Mouse (Mus musculus) spleen, adult 18-20 months (tissue): ENCODE data around the gene Jmjd1c.

Source experiments
- DNase-seq, 2 experiments: peaks; one replicate each; pipeline ENCODE4 v3.0.0; 2022; ENCODE audit warnings: mixed read lengths in 2 of 2

Gene Jmjd1c

GRCm38 (mm10) chr10:67253115-67253514, 157.2 kb downstream of the Jmjd1c start:
- no peak for DNase-seq

GRCm38 (mm10) chr10:67264852-67265251, 168.9 kb downstream of the Jmjd1c start:
- peak in 1 of 2 experiments; percentile 37 for DNase-seq

- no peak for DNase-seq
Measured at GRCm38 (mm10) chr10:67275916-67276315, 180.0 kb downstream of the Jmjd1c start.

GRCm38 (mm10) chr10:67281852-67282251, 185.9 kb downstream of the Jmjd1c start:
- DNase-seq, result no peak

GRCm38 (mm10) chr10:67282531-67282930, 186.6 kb downstream of the Jmjd1c start:
- DNase-seq, result no peak

GRCm38 (mm10) chr10:67283516-67283915, 187.6 kb downstream of the Jmjd1c start:
- DNase-seq, result no peak

GRCm38 (mm10) chr10:67284311-67284710, 188.4 kb downstream of the Jmjd1c start:
- no peak for DNase-seq

- DNase-seq, result no peak
Measured at GRCm38 (mm10) chr10:67284761-67285175, 188.8 kb downstream of the Jmjd1c start.

GRCm38 (mm10) chr10:67285176-67285814, 189.4 kb downstream of the Jmjd1c start, which contains the start of gene Nrbf2:
Gene Nrbf2 (minus strand): TSS chr10:67285305.
- peak; percentile 75 to 78 for DNase-seq

- DNase-seq, result peak in 1 of 2 experiments; percentile 23
Measured at GRCm38 (mm10) chr10:67287877-67288276, 192.0 kb downstream of the Jmjd1c start.

GRCm38 (mm10) chr10:67290622-67291021, 194.7 kb downstream of the Jmjd1c start:
- DNase-seq, result no peak

GRCm38 (mm10) chr10:67291087-67291486, 195.2 kb downstream of the Jmjd1c start:
- no peak for DNase-seq

- no peak for DNase-seq
Measured at GRCm38 (mm10) chr10:67295331-67295730, 199.4 kb downstream of the Jmjd1c start.

GRCm38 (mm10) chr10:67295938-67296466, 200.1 kb downstream of the Jmjd1c start:
- DNase-seq, result no peak

GRCm38 (mm10) chr10:67296482-67297152, 200.7 kb downstream of the Jmjd1c start:
- DNase-seq, result no peak

- no peak for DNase-seq
Measured at GRCm38 (mm10) chr10:67297175-67297855, 201.4 kb downstream of the Jmjd1c start.

GRCm38 (mm10) chr10:67298856-67299255, 202.9 kb downstream of the Jmjd1c start:
- DNase-seq, result no peak

GRCm38 (mm10) chr10:67299285-67299684, 203.4 kb downstream of the Jmjd1c start:
- DNase-seq, result no peak

GRCm38 (mm10) chr10:67301046-67301445, 205.1 kb downstream of the Jmjd1c start:
- no peak for DNase-seq

GRCm38 (mm10) chr10:67302340-67302739, 206.4 kb downstream of the Jmjd1c start:
- no peak for DNase-seq
